Mouse (Mus musculus) stomach, postnatal 0 days (tissue): Measurements from ENCODE around the gene Baz1b. TPM values are rescaled to one million over a fixed set of nuclear protein-coding genes. Genes with fewer than 3 reads are reported as not detected.

Experiments
- ATAC-seq: fragments of 200-750 bp; cut with Nextera tagmentation; 2 replicates; pipeline ENCODE4 v1.8.0; 2017; ENCODE audit not compliant: low FRiP score, low TSS enrichment
- DNase-seq: peaks from one replicate; pipeline ENCODE4 v3.0.0-alpha.2; 2016; ENCODE audit warnings: low spot score
- H3K27ac ChIP-seq: fragments of 300-500 bp; sonication (generic); replicated peaks from 2 replicates; pipeline ENCODE4 v1.5.1; 2014; ENCODE audit warnings: mild to moderate bottlenecking, control low read depth
- H3K27me3 ChIP-seq: fragments of 300-500 bp; sonication (generic); 2 replicates; pipeline ENCODE4 v1.6.1; 2014; ENCODE audit warnings: low read length; ENCODE audit not compliant: control insufficient read depth, insufficient read depth
- H3K36me3 ChIP-seq: fragments of 300-500 bp; sonication (generic); 2 replicates; pipeline ENCODE4 v1.6.1; 2014; ENCODE audit warnings: low read length, mixed read lengths; ENCODE audit not compliant: control insufficient read depth, insufficient read depth
- H3K4me1 ChIP-seq: fragments of 300-500 bp; sonication (generic); replicated peaks from 2 replicates; pipeline ENCODE4 v1.6.1; 2014; ENCODE audit warnings: antibody characterized with exemption; ENCODE audit not compliant: control insufficient read depth, insufficient read depth
- H3K4me2 ChIP-seq: fragments of 300-500 bp; sonication (generic); replicated peaks from 2 replicates; pipeline ENCODE4 v1.6.1; 2014; ENCODE audit warnings: low read depth, mild to moderate bottlenecking, control low read depth, moderate library complexity
- H3K4me3 ChIP-seq: fragments of 300-500 bp; sonication (generic); 2 replicates; pipeline ENCODE4 v1.5.1; 2014; ENCODE audit warnings: low read depth, low read length, control low read depth
- H3K9ac ChIP-seq: fragments of 300-500 bp; sonication (generic); 2 replicates; pipeline ENCODE4 v1.6.1; 2014; ENCODE audit warnings: mild to moderate bottlenecking, low read length, control low read depth, mixed read lengths
- H3K9me3 ChIP-seq: fragments of 300-500 bp; sonication (generic); 2 replicates; pipeline ENCODE4 v1.6.1; 2016; ENCODE audit warnings: low read length; ENCODE audit not compliant: control insufficient read depth
- CTCF ChIP-seq: IDR thresholded peaks from 2 replicates; pipeline ENCODE4 v1.5.1; 2016; ENCODE audit warnings: antibody characterized with exemption, low read depth, mild to moderate bottlenecking, moderate library complexity
- EP300 ChIP-seq: optimal IDR thresholded peaks from 2 replicates; pipeline ENCODE3; 2016; ENCODE audit warnings: antibody characterized with exemption
- WGBS: fragments of 180-500 bp; shearing (Covaris S2); extraction: QIAGEN DNeasy Blood & Tissue Kit; methylation state at CpG from one replicate; pipeline ENCODE4 v1.1.7; 2014; 5-methylcytosine and 5-hydroxymethylcytosine counted together
- polyA plus RNA-seq: library from polyadenylated mRNA; unstranded; fragments of >200 nt; fragmentation: Nextera tagmentation; extraction: Ambion mirVana; gene quantifications from 2 replicates; pipeline ENCODE4 v1.2.1, GENCODE M21; 2015

Baz1b gene
- 9.6 and 10.2 TPM in 2 replicates for polyA plus RNA-seq

- peak within 1 kb of the TSS; percentile 95 for H3K27ac ChIP-seq
- H3K36me3 ChIP-seq: no peaks in the 10 kb centered on the region
- DNase-seq (peak; percentile 98), ATAC-seq (peak; percentile 97)
- no peaks in the 10 kb centered on the region for H3K27me3 ChIP-seq
- H3K9me3 ChIP-seq: no peaks in the 10 kb centered on the region
- WGBS: under 1% methylated on average over 54 of the region's 57 CpGs
- peak within 1 kb of the TSS; percentile 65 for H3K4me2 ChIP-seq
- TF ChIP-seq CTCF (no peak; the same call in 1 of the 2 replicates), EP300 (peak; percentile 93)
- H3K4me1 ChIP-seq: peaks cover 3% of the 10 kb centered on the region; the same call in 1 of the 2 replicates
- H3K9ac ChIP-seq: peak within 1 kb of the TSS; percentile 89
- H3K4me3 ChIP-seq: peak within 1 kb of the TSS; percentile 92
Observed at GRCm38 (mm10) chr5:135186621-135187348, at the start of gene Baz1b. Gene Baz1b, plus strand, starts transcription at chr5:135187264.

GRCm38 (mm10) chr5:135139881-135140280, 47.2 kb upstream of the Baz1b start:
- Histone ChIP-seq H3K4me2 (no peak overlapping the region), H3K36me3 (no peaks in the 10 kb centered on the region), H3K9me3 (no peaks in the 10 kb centered on the region), H3K4me1 (no peaks in the 10 kb centered on the region), H3K27me3 (no peaks in the 10 kb centered on the region), H3K4me3 (no peak overlapping the region), H3K9ac (no peak overlapping the region), H3K27ac (no peak overlapping the region)
- TF ChIP-seq EP300 (no peak), CTCF (no peak)
- no peak for DNase-seq
- 68% methylated on average over 2 of the region's 2 CpGs for WGBS
- no peak for ATAC-seq

- ATAC-seq (no peak), DNase-seq (no peak)
- Histone ChIP-seq H3K9ac (no peak overlapping the region), H3K9me3 (no peaks in the 10 kb centered on the region), H3K4me1 (no peaks in the 10 kb centered on the region), H3K36me3 (no peaks in the 10 kb centered on the region), H3K4me2 (no peak overlapping the region), H3K27ac (no peak overlapping the region), H3K27me3 (no peaks in the 10 kb centered on the region), H3K4me3 (no peak overlapping the region)
- 43% methylated on average over 4 of the region's 4 CpGs for WGBS
- no peak for TF ChIP-seq CTCF
- no peak for TF ChIP-seq EP300
Observed at GRCm38 (mm10) chr5:135144469-135144868, 42.6 kb upstream of the Baz1b start.

- no peaks in the 10 kb centered on the region for H3K9me3 ChIP-seq
- H3K9ac ChIP-seq: no peak overlapping the region
- WGBS: 71% methylated on average over 3 of the region's 3 CpGs
- H3K4me3 ChIP-seq: no peak overlapping the region
- no peaks in the 10 kb centered on the region for H3K27me3 ChIP-seq
- H3K4me1 ChIP-seq: no peaks in the 10 kb centered on the region
- DNase-seq (no peak), ATAC-seq (no peak)
- H3K36me3 ChIP-seq: no peaks in the 10 kb centered on the region
- H3K27ac ChIP-seq: no peak overlapping the region
- no peak overlapping the region for H3K4me2 ChIP-seq
- TF ChIP-seq CTCF (no peak), EP300 (no peak)
Observed at GRCm38 (mm10) chr5:135145532-135145931, 41.5 kb upstream of the Baz1b start.

- no peak overlapping the region for H3K4me2 ChIP-seq
- no peak for ATAC-seq
- no peak for TF ChIP-seq EP300
- TF ChIP-seq CTCF: peak; percentile 40; the same call in 1 of the 2 replicates
Observed at GRCm38 (mm10) chr5:135145955-135146354, 41.1 kb upstream of the Baz1b start.

GRCm38 (mm10) chr5:135148715-135149052, 38.4 kb upstream of the Baz1b start:
- Histone ChIP-seq H3K36me3 (no peaks in the 10 kb centered on the region), H3K4me1 (no peaks in the 10 kb centered on the region), H3K27me3 (no peaks in the 10 kb centered on the region), H3K27ac (peak overlapping the region; percentile 92), H3K4me3 (peak overlapping the region; percentile 84), H3K4me2 (peak overlapping the region; percentile 95), H3K9ac (peak overlapping the region; percentile 67), H3K9me3 (no peaks in the 10 kb centered on the region)
- TF ChIP-seq EP300 (no peak), CTCF (no peak)
- no peak for DNase-seq
- WGBS: under 1% methylated on average over 13 of the region's 13 CpGs
- ATAC-seq: no peak

More at GRCm38 (mm10) chr5:135145955-135146354, 41.1 kb upstream of the Baz1b start:
- DNase-seq: no peak
- H3K27ac ChIP-seq: no peak overlapping the region
- no peaks in the 10 kb centered on the region for H3K9me3 ChIP-seq
- H3K4me3 ChIP-seq: no peak overlapping the region
- no peak overlapping the region for H3K9ac ChIP-seq
- H3K27me3 ChIP-seq: no peaks in the 10 kb centered on the region
- H3K4me1 ChIP-seq: no peaks in the 10 kb centered on the region
- H3K36me3 ChIP-seq: no peaks in the 10 kb centered on the region
